Mouse (Mus musculus): ENCODE data around the gene Scaper.
A peak's percentile ranks its signal among the peaks of the same experiment; 100 is the strongest.

Gene Scaper

GRCm38 (mm10) chr9:55937664-55938617, at the start of gene Scaper:
Gene Scaper, minus strand, starts transcription at chr9:55938119.
- peak; percentile 90 to 95 for DNase-seq (ENCODE audit: low spot score in 2 of 2)

- peak in 1 of 2 experiments; percentile 72 for DNase-seq (ENCODE audit: low spot score in 2 of 2)
These were observed 8.9 kb upstream of the Scaper start for GRCm38 (mm10) chr9:55946819-55947218.

- DNase-seq (ENCODE audit: low spot score in 2 of 2), result no peak
These were observed 3.4 kb upstream of the Scaper start for GRCm38 (mm10) chr9:55941356-55941755.

GRCm38 (mm10) chr9:55938618-55938985, 683 bp upstream of the Scaper start:
- no peak for DNase-seq (ENCODE audit: low spot score in 2 of 2)

GRCm38 (mm10) chr9:55937224-55937663, 675 bp downstream of the Scaper start:
- DNase-seq (ENCODE audit: low spot score in 2 of 2), result no peak

GRCm38 (mm10) chr9:55932482-55932881, 5.4 kb downstream of the Scaper start:
- DNase-seq (ENCODE audit: low spot score in 2 of 2), result no peak

- no peak for DNase-seq (ENCODE audit: low spot score in 2 of 2)
These were observed 19.3 kb downstream of the Scaper start for GRCm38 (mm10) chr9:55918579-55918978.

- no peak for DNase-seq (ENCODE audit: low spot score in 2 of 2)
These were observed 21.2 kb downstream of the Scaper start for GRCm38 (mm10) chr9:55916751-55917150.

GRCm38 (mm10) chr9:55911481-55911880, 26.4 kb downstream of the Scaper start:
- DNase-seq (ENCODE audit: low spot score in 2 of 2), result no peak

- no peak for DNase-seq (ENCODE audit: low spot score in 2 of 2)
These were observed 35.0 kb downstream of the Scaper start for GRCm38 (mm10) chr9:55902964-55903363.

- DNase-seq (ENCODE audit: low spot score in 2 of 2), result no peak
These were observed 36.3 kb downstream of the Scaper start for GRCm38 (mm10) chr9:55901588-55901987.

- DNase-seq (ENCODE audit: low spot score in 2 of 2), result no peak
These were observed 37.4 kb downstream of the Scaper start for GRCm38 (mm10) chr9:55900531-55900930.

GRCm38 (mm10) chr9:55878066-55878465, 59.9 kb downstream of the Scaper start:
- DNase-seq (ENCODE audit: low spot score in 2 of 2), result no peak

- DNase-seq (ENCODE audit: low spot score in 2 of 2), result no peak
These were observed 148.5 kb downstream of the Scaper start for GRCm38 (mm10) chr9:55789442-55789841.

- DNase-seq (ENCODE audit: low spot score in 2 of 2), result no peak
These were observed 225.9 kb downstream of the Scaper start for GRCm38 (mm10) chr9:55712016-55712415.

- DNase-seq (ENCODE audit: low spot score in 2 of 2), result no peak
These were observed 227.4 kb downstream of the Scaper start for GRCm38 (mm10) chr9:55710553-55710952.

GRCm38 (mm10) chr9:55706603-55707002, 231.3 kb downstream of the Scaper start:
- no peak for DNase-seq (ENCODE audit: low spot score in 2 of 2)

GRCm38 (mm10) chr9:55695307-55695706, 242.6 kb downstream of the Scaper start:
- DNase-seq (ENCODE audit: low spot score in 2 of 2), result no peak

GRCm38 (mm10) chr9:55677099-55677498, 260.8 kb downstream of the Scaper start:
- DNase-seq (ENCODE audit: low spot score in 2 of 2), result no peak

GRCm38 (mm10) chr9:55646444-55646843, 291.5 kb downstream of the Scaper start:
- no peak for DNase-seq (ENCODE audit: low spot score in 2 of 2)

- DNase-seq (ENCODE audit: low spot score in 2 of 2), result no peak
These were observed 310.9 kb downstream of the Scaper start for GRCm38 (mm10) chr9:55626990-55627389.

- DNase-seq (ENCODE audit: low spot score in 2 of 2), result no peak
These were observed 323.2 kb downstream of the Scaper start for GRCm38 (mm10) chr9:55614711-55615110.

- DNase-seq (ENCODE audit: low spot score in 2 of 2), result no peak
These were observed 328.2 kb downstream of the Scaper start for GRCm38 (mm10) chr9:55609751-55610150.
